Mouse (Mus musculus): ENCODE measurements at regions not wholly inside any gene's neighbourhood (a gene's known extent, or its start where the extent isn't known, plus 50 kb on each side); places are given as distances from the start of the nearest gene placed in this dataset.

GRCm38 (mm10) chr15:37134913-37135589 lies 127.5 kb upstream of the Zfp706 start:
- Histone ChIP-seq H3K4me2 (peak overlapping the region; percentile 74), H3K4me1 (replicated peaks) (no peaks in the 10 kb centered on the region), H3K9ac (peak overlapping the region; percentile 75), H3K36me3 (no peaks in the 10 kb centered on the region), H3K4me3 (peak overlapping the region; percentile 59), H3K27ac (ENCODE audit: poor library complexity, severe bottlenecking) (peak overlapping the region; percentile 42), H3K9me3 (replicated peaks) (peaks cover 6% of the 10 kb centered on the region), H3K27me3 (replicated peaks) (no peaks in the 10 kb centered on the region)
- ATAC-seq (ENCODE audit: insufficient number of reproducible peaks, low FRiP score): peak; percentile 66
- 30% methylated on average over 20 of the region's 20 CpGs for WGBS

- no peak overlapping the region for H3K9ac ChIP-seq
- peaks cover 6% of the 10 kb centered on the region for H3K9me3 ChIP-seq (replicated peaks)
- WGBS: 43% methylated on average over 4 of the region's 4 CpGs
- no peak overlapping the region for H3K27ac ChIP-seq (ENCODE audit: poor library complexity, severe bottlenecking)
- H3K36me3 ChIP-seq: no peaks in the 10 kb centered on the region
- H3K4me3 ChIP-seq: no peak overlapping the region
- no peaks in the 10 kb centered on the region for H3K4me1 ChIP-seq (replicated peaks)
- H3K4me2 ChIP-seq: no peak overlapping the region
- no peak for ATAC-seq (ENCODE audit: insufficient number of reproducible peaks, low FRiP score)
- H3K27me3 ChIP-seq (replicated peaks): no peaks in the 10 kb centered on the region
These were observed 126.8 kb upstream of the Zfp706 start for GRCm38 (mm10) chr15:37134386-37134785.

- WGBS: 35% methylated on average over 5 of the region's 5 CpGs
- H3K27me3 ChIP-seq (replicated peaks): no peaks in the 10 kb centered on the region
- H3K4me2 ChIP-seq: no peak overlapping the region
- peaks cover 6% of the 10 kb centered on the region for H3K9me3 ChIP-seq (replicated peaks)
- no peaks in the 10 kb centered on the region for H3K36me3 ChIP-seq
- no peak overlapping the region for H3K4me3 ChIP-seq
- no peak overlapping the region for H3K27ac ChIP-seq (ENCODE audit: poor library complexity, severe bottlenecking)
- no peak overlapping the region for H3K9ac ChIP-seq
- ATAC-seq (ENCODE audit: insufficient number of reproducible peaks, low FRiP score): no peak
- H3K4me1 ChIP-seq (replicated peaks): no peaks in the 10 kb centered on the region
These were observed 126.3 kb upstream of the Zfp706 start for GRCm38 (mm10) chr15:37133916-37134315.

GRCm38 (mm10) chr15:37127681-37128080 lies 120.1 kb upstream of the Zfp706 start:
- 73% methylated on average over 7 of the region's 7 CpGs for WGBS
- no peaks in the 10 kb centered on the region for H3K4me1 ChIP-seq (replicated peaks)

GRCm38 (mm10) chr15:37127170-37127569 lies 119.6 kb upstream of the Zfp706 start:
- H3K9me3 ChIP-seq (replicated peaks): peaks cover 4% of the 10 kb centered on the region; the same call in 1 of the 2 replicates
- no peak overlapping the region for H3K4me3 ChIP-seq
- WGBS: 90% methylated on average over 4 of the region's 4 CpGs
- no peak overlapping the region for H3K9ac ChIP-seq
- no peak overlapping the region for H3K27ac ChIP-seq (ENCODE audit: poor library complexity, severe bottlenecking)
- no peaks in the 10 kb centered on the region for H3K27me3 ChIP-seq (replicated peaks)
- no peak overlapping the region for H3K4me2 ChIP-seq
- no peak for ATAC-seq (ENCODE audit: insufficient number of reproducible peaks, low FRiP score)
- no peaks in the 10 kb centered on the region for H3K4me1 ChIP-seq (replicated peaks)
- no peaks in the 10 kb centered on the region for H3K36me3 ChIP-seq

More at GRCm38 (mm10) chr15:37127681-37128080, 120.1 kb upstream of the Zfp706 start:
- no peak overlapping the region for H3K9ac ChIP-seq
- no peak overlapping the region for H3K4me3 ChIP-seq
- H3K9me3 ChIP-seq (replicated peaks): peaks cover 6% of the 10 kb centered on the region; the same call in 1 of the 2 replicates
- H3K36me3 ChIP-seq: no peaks in the 10 kb centered on the region
- H3K27ac ChIP-seq (ENCODE audit: poor library complexity, severe bottlenecking): no peak overlapping the region
- H3K27me3 ChIP-seq (replicated peaks): no peaks in the 10 kb centered on the region
- ATAC-seq (ENCODE audit: insufficient number of reproducible peaks, low FRiP score): no peak
- no peak overlapping the region for H3K4me2 ChIP-seq

GRCm38 (mm10) chr15:37125823-37126222 lies 118.2 kb upstream of the Zfp706 start:
- no peaks in the 10 kb centered on the region for H3K9me3 ChIP-seq (replicated peaks)
- WGBS: 67% methylated on average over 4 of the region's 4 CpGs
- no peaks in the 10 kb centered on the region for H3K4me1 ChIP-seq (replicated peaks)
- H3K4me3 ChIP-seq: no peak overlapping the region
- H3K4me2 ChIP-seq: no peak overlapping the region
- H3K9ac ChIP-seq: no peak overlapping the region
- H3K27me3 ChIP-seq (replicated peaks): no peaks in the 10 kb centered on the region
- H3K27ac ChIP-seq (ENCODE audit: poor library complexity, severe bottlenecking): no peak overlapping the region
- H3K36me3 ChIP-seq: no peaks in the 10 kb centered on the region
- ATAC-seq (ENCODE audit: insufficient number of reproducible peaks, low FRiP score): no peak

- no peaks in the 10 kb centered on the region for H3K27me3 ChIP-seq (replicated peaks)
- no peak overlapping the region for H3K4me2 ChIP-seq
- H3K4me3 ChIP-seq: no peak overlapping the region
- no peak overlapping the region for H3K27ac ChIP-seq (ENCODE audit: poor library complexity, severe bottlenecking)
- H3K9ac ChIP-seq: no peak overlapping the region
- no peak for ATAC-seq (ENCODE audit: insufficient number of reproducible peaks, low FRiP score)
- H3K4me1 ChIP-seq (replicated peaks): 0 out of 2 replicates have a peak, but pooled peaks cover 3% of the 10 kb centered on the region
- H3K9me3 ChIP-seq (replicated peaks): no peaks in the 10 kb centered on the region
- WGBS: 78% methylated on average over 2 of the region's 2 CpGs
- H3K36me3 ChIP-seq: no peaks in the 10 kb centered on the region
These were observed 117.4 kb upstream of the Zfp706 start for GRCm38 (mm10) chr15:37124951-37125350.

- no peak overlapping the region for H3K27ac ChIP-seq (ENCODE audit: poor library complexity, severe bottlenecking)
- H3K4me3 ChIP-seq: no peak overlapping the region
- 0 out of 2 replicates have a peak, but pooled peaks cover 3% of the 10 kb centered on the region for H3K4me1 ChIP-seq (replicated peaks)
- no peaks in the 10 kb centered on the region for H3K9me3 ChIP-seq (replicated peaks)
- no peaks in the 10 kb centered on the region for H3K36me3 ChIP-seq
- 80% methylated on average over 7 of the region's 7 CpGs for WGBS
- no peaks in the 10 kb centered on the region for H3K27me3 ChIP-seq (replicated peaks)
- no peak for ATAC-seq (ENCODE audit: insufficient number of reproducible peaks, low FRiP score)
- H3K4me2 ChIP-seq: no peak overlapping the region
- H3K9ac ChIP-seq: no peak overlapping the region
These were observed 116.7 kb upstream of the Zfp706 start for GRCm38 (mm10) chr15:37124299-37124698.

GRCm38 (mm10) chr15:37120381-37120780 lies 112.8 kb upstream of the Zfp706 start:
- 18% methylated on average over 6 of the region's 6 CpGs for WGBS
- no peak overlapping the region for H3K27ac ChIP-seq (ENCODE audit: poor library complexity, severe bottlenecking)
- 0 out of 2 replicates have a peak, but pooled peaks cover 3% of the 10 kb centered on the region for H3K4me1 ChIP-seq (replicated peaks)
- no peak overlapping the region for H3K9ac ChIP-seq
- no peak overlapping the region for H3K4me3 ChIP-seq
- no peak for ATAC-seq (ENCODE audit: insufficient number of reproducible peaks, low FRiP score)
- H3K9me3 ChIP-seq (replicated peaks): no peaks in the 10 kb centered on the region
- no peak overlapping the region for H3K4me2 ChIP-seq
- no peaks in the 10 kb centered on the region for H3K27me3 ChIP-seq (replicated peaks)
- H3K36me3 ChIP-seq: no peaks in the 10 kb centered on the region

- ATAC-seq (ENCODE audit: insufficient number of reproducible peaks, low FRiP score): no peak
- H3K36me3 ChIP-seq: no peaks in the 10 kb centered on the region
- no peaks in the 10 kb centered on the region for H3K27me3 ChIP-seq (replicated peaks)
- H3K4me1 ChIP-seq (replicated peaks): no peaks in the 10 kb centered on the region
- WGBS: 15% methylated on average over 8 of the region's 8 CpGs
- no peak overlapping the region for H3K9ac ChIP-seq
- no peak overlapping the region for H3K4me3 ChIP-seq
- no peak overlapping the region for H3K4me2 ChIP-seq
- H3K27ac ChIP-seq (ENCODE audit: poor library complexity, severe bottlenecking): no peak overlapping the region
- no peaks in the 10 kb centered on the region; the same call in 1 of the 2 replicates for H3K9me3 ChIP-seq (replicated peaks)
These were observed 106.5 kb upstream of the Zfp706 start for GRCm38 (mm10) chr15:37114119-37114518.

- Histone ChIP-seq H3K4me3 (no peak overlapping the region), H3K9ac (no peak overlapping the region), H3K4me1 (replicated peaks) (no peaks in the 10 kb centered on the region), H3K27me3 (replicated peaks) (no peaks in the 10 kb centered on the region), H3K27ac (ENCODE audit: poor library complexity, severe bottlenecking) (no peak overlapping the region), H3K36me3 (no peaks in the 10 kb centered on the region), H3K4me2 (no peak overlapping the region), H3K9me3 (replicated peaks) (no peaks in the 10 kb centered on the region; the same call in 1 of the 2 replicates)
- ATAC-seq (ENCODE audit: insufficient number of reproducible peaks, low FRiP score): no peak
- 89% methylated on average over 14 of the region's 14 CpGs for WGBS
These were observed 102.9 kb upstream of the Zfp706 start for GRCm38 (mm10) chr15:37110462-37110861.
